Mouse (Mus musculus) heart, embryonic 11.5 days (tissue): ENCODE measurements around the gene Frmpd2. TPM values are rescaled to one million over a fixed set of nuclear protein-coding genes. Genes with fewer than 3 reads are reported as not detected.

Source experiments
- ATAC-seq: fragments of 200-750 bp; cut with Nextera tagmentation; replicated peaks from 2 replicates; pipeline ENCODE4 v1.8.0; 2017; ENCODE audit warnings: moderate library complexity; ENCODE audit not compliant: insufficient number of reproducible peaks, low FRiP score, low TSS enrichment
- H3K27ac ChIP-seq: fragments of 300-500 bp; sonication (generic); 2 replicates; pipeline ENCODE4 v1.5.1; 2014; ENCODE audit warnings: mild to moderate bottlenecking, low read depth, low read length
- H3K27me3 ChIP-seq: fragments of 300-500 bp; sonication (generic); 2 replicates; pipeline ENCODE4 v1.6.1; 2014; ENCODE audit warnings: mild to moderate bottlenecking, low read length, mixed read lengths; ENCODE audit not compliant: control insufficient read depth, insufficient read depth
- H3K36me3 ChIP-seq: fragments of 300-500 bp; sonication (generic); 2 replicates; pipeline ENCODE4 v1.6.1; 2014; ENCODE audit warnings: mild to moderate bottlenecking, low read length, moderate library complexity, mixed read lengths; ENCODE audit not compliant: control insufficient read depth, insufficient read depth
- H3K4me1 ChIP-seq: fragments of 300-500 bp; sonication (generic); 2 replicates; pipeline ENCODE4 v1.6.1; 2014; ENCODE audit warnings: low read length; ENCODE audit not compliant: control insufficient read depth, insufficient read depth
- H3K4me2 ChIP-seq: fragments of 300-500 bp; sonication (generic); 2 replicates; pipeline ENCODE4 v1.6.1; 2014; ENCODE audit warnings: mild to moderate bottlenecking, moderate library complexity
- H3K4me3 ChIP-seq: fragments of 300-500 bp; sonication (generic); 2 replicates; pipeline ENCODE4 v1.5.1; 2014; ENCODE audit warnings: low read depth, low read length
- H3K9ac ChIP-seq: fragments of 300-500 bp; sonication (generic); 2 replicates; pipeline ENCODE4 v1.6.1; 2014; ENCODE audit warnings: mild to moderate bottlenecking, low read depth, low read length, moderate library complexity
- H3K9me3 ChIP-seq: fragments of 300-500 bp; sonication (generic); replicated peaks from 2 replicates; pipeline ENCODE4 v1.6.1; 2016; ENCODE audit warnings: low read length; ENCODE audit not compliant: control insufficient read depth
- WGBS: fragments of 180-500 bp; shearing (Covaris S2); extraction: QIAGEN DNeasy Blood & Tissue Kit; methylation state at CpG from one replicate; pipeline ENCODE4 v1.1.7; 2014; ENCODE audit not compliant: insufficient replicate concordance; 5-methylcytosine and 5-hydroxymethylcytosine counted together
- polyA plus RNA-seq: library from polyadenylated mRNA; unstranded; fragments of >200 nt; fragmentation: Nextera tagmentation; extraction: Ambion mirVana; gene quantifications from 2 replicates; pipeline ENCODE4 v1.2.1, GENCODE M21; 2014

Frmpd2 gene
- polyA plus RNA-seq, 1 experiment from 2014 or later: 0.11 TPM

- Histone ChIP-seq H3K4me3 (no peak overlapping the region), H3K9ac (no peak overlapping the region), H3K27ac (no peak overlapping the region), H3K36me3 (no peaks in the 10 kb centered on the region), H3K4me2 (no peak overlapping the region), H3K9me3 (no peaks in the 10 kb centered on the region), H3K4me1 (no peaks in the 10 kb centered on the region), H3K27me3 (no peaks in the 10 kb centered on the region)
- ATAC-seq: no peak
- WGBS: 77% methylated on average over 7 of the region's 7 CpGs
Measured at GRCm38 (mm10) chr14:33539559-33540167, 68.2 kb downstream of the Frmpd2 start.

GRCm38 (mm10) chr14:33545565-33546143, 74.2 kb downstream of the Frmpd2 start:
- Histone ChIP-seq H3K4me1 (no peaks in the 10 kb centered on the region), H3K27ac (no peak overlapping the region), H3K4me2 (no peak overlapping the region), H3K9me3 (no peaks in the 10 kb centered on the region), H3K4me3 (no peak overlapping the region), H3K27me3 (no peaks in the 10 kb centered on the region), H3K36me3 (no peaks in the 10 kb centered on the region), H3K9ac (no peak overlapping the region)
- no peak for ATAC-seq
- 83% methylated on average over 8 of the region's 8 CpGs for WGBS

GRCm38 (mm10) chr14:33548650-33549049, 77.2 kb downstream of the Frmpd2 start:
- Histone ChIP-seq H3K27me3 (no peaks in the 10 kb centered on the region), H3K36me3 (no peaks in the 10 kb centered on the region), H3K9me3 (no peaks in the 10 kb centered on the region), H3K4me3 (no peak overlapping the region), H3K27ac (no peak overlapping the region), H3K9ac (no peak overlapping the region), H3K4me1 (no peaks in the 10 kb centered on the region), H3K4me2 (no peak overlapping the region)
- ATAC-seq: no peak
- WGBS: 58% methylated on average over 3 of the region's 3 CpGs

- Histone ChIP-seq H3K36me3 (no peaks in the 10 kb centered on the region), H3K4me3 (no peak overlapping the region), H3K9me3 (no peaks in the 10 kb centered on the region), H3K4me1 (no peaks in the 10 kb centered on the region), H3K9ac (no peak overlapping the region), H3K27me3 (no peaks in the 10 kb centered on the region), H3K27ac (no peak overlapping the region), H3K4me2 (no peak overlapping the region)
- 69% methylated on average over 6 of the region's 6 CpGs for whole genome bisulfite sequencing
- ATAC-seq: no peak
Measured at GRCm38 (mm10) chr14:33549856-33550255, 78.4 kb downstream of the Frmpd2 start.

GRCm38 (mm10) chr14:33570737-33571136, 99.2 kb downstream of the Frmpd2 start:
- H3K27ac ChIP-seq: no peak overlapping the region
- no peaks in the 10 kb centered on the region for H3K36me3 ChIP-seq
- H3K27me3 ChIP-seq: no peaks in the 10 kb centered on the region
- ATAC-seq: no peak
- WGBS: 39% methylated on average over 6 of the region's 6 CpGs
- no peaks in the 10 kb centered on the region for H3K4me1 ChIP-seq
- H3K4me3 ChIP-seq: no peak overlapping the region
- no peak overlapping the region for H3K9ac ChIP-seq
- H3K4me2 ChIP-seq: no peak overlapping the region
- no peaks in the 10 kb centered on the region for H3K9me3 ChIP-seq

GRCm38 (mm10) chr14:33573643-33574042, 102.1 kb downstream of the Frmpd2 start:
- WGBS: 59% methylated on average over 3 of the region's 3 CpGs

GRCm38 (mm10) chr14:33579771-33580484, 108.4 kb downstream of the Frmpd2 start:
- ATAC-seq: no peak
- Histone ChIP-seq H3K4me2 (no peak overlapping the region), H3K4me1 (no peaks in the 10 kb centered on the region), H3K27me3 (no peaks in the 10 kb centered on the region), H3K4me3 (no peak overlapping the region), H3K36me3 (no peaks in the 10 kb centered on the region), H3K9ac (no peak overlapping the region), H3K27ac (no peak overlapping the region), H3K9me3 (no peaks in the 10 kb centered on the region)
- 54% methylated on average over 7 of the region's 7 CpGs for WGBS

More at GRCm38 (mm10) chr14:33573643-33574042, 102.1 kb downstream of the Frmpd2 start:
- H3K9ac ChIP-seq: no peak overlapping the region
- no peak overlapping the region for H3K4me3 ChIP-seq
- no peaks in the 10 kb centered on the region for H3K9me3 ChIP-seq
- no peaks in the 10 kb centered on the region for H3K36me3 ChIP-seq
- no peak overlapping the region for H3K27ac ChIP-seq
- H3K4me2 ChIP-seq: no peak overlapping the region
- ATAC-seq: no peak
- no peaks in the 10 kb centered on the region for H3K4me1 ChIP-seq
- no peaks in the 10 kb centered on the region for H3K27me3 ChIP-seq

GRCm38 (mm10) chr14:33588951-33589350, 117.5 kb downstream of the Frmpd2 start, which contains the start of gene Ptpn20:
Gene Ptpn20 (plus strand): TSS chr14:33589207.
- Histone ChIP-seq H3K36me3 (no peaks in the 10 kb centered on the region), H3K9ac (no peak within 1 kb of the TSS), H3K4me1 (no peaks in the 10 kb centered on the region), H3K27me3 (no peaks in the 10 kb centered on the region), H3K27ac (no peak within 1 kb of the TSS), H3K4me2 (no peak within 1 kb of the TSS), H3K4me3 (no peak within 1 kb of the TSS), H3K9me3 (no peaks in the 10 kb centered on the region)
- 51% methylated on average over 14 of the region's 14 CpGs for WGBS
- no peak; the same call in 1 of the 2 replicates for ATAC-seq
